Mouse (Mus musculus) erythroblast, embryonic 14.5 days (primary cell): ENCODE data around the gene Cnih3.

ENCODE experiments used
- GATA1 ChIP-seq: IDR thresholded peaks from 2 replicates; pipeline ENCODE4 v1.6.1; 2012; ENCODE audit warnings: low read length, inconsistent platforms, mixed read lengths
- TAL1 ChIP-seq: IDR thresholded peaks from 3 replicates; pipeline ENCODE4 v1.6.1; 2012; ENCODE audit warnings: low read length, inconsistent platforms, mixed read lengths

DNA sequence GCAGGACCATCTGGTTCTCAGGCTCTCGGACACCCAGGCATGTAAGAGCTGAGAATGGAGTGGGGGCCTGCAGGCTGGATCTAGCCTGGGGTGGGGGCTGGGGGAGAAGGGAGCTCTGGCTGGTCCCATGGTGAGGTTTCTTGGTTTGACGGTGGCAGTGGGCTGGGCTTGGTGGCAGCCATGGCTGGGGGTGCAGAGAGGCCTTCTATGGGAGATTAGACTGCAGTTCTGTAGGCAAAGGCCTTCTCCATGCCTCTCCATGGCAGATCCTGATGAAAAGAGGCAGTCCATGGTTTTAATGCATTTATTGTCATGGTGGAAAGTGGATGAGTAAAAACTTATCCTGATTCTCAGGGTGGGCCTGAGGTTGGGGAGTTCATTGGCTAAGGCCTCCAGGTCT is 151.0 kb downstream of the Cnih3 start:
- TF ChIP-seq GATA1 (no peak), TAL1 (no peak)
